Mouse (Mus musculus) embryonic facial prominence, embryonic 14.5 days (tissue): Measurements from ENCODE around the gene Rfc4. TPM values are rescaled to one million over a fixed set of nuclear protein-coding genes. Genes with fewer than 3 reads are reported as not detected.
"Not testable (repeated sequence)": the region's sequence is repeated elsewhere in the genome, so short reads cannot be mapped to it uniquely, and the experiment has no call there.

Experiments
- ATAC-seq: fragments of 200-750 bp; cut with Nextera tagmentation; 2 replicates; pipeline ENCODE4 v1.8.0; 2017; ENCODE audit warnings: low read depth, moderate number of reproducible peaks, moderate TSS enrichment
- DNase-seq: peaks from one replicate; pipeline ENCODE4 v3.0.0-alpha.2; 2015; ENCODE audit warnings: low spot score
- H3K27ac ChIP-seq: fragments of 300-500 bp; sonication (generic); replicated peaks from 2 replicates; pipeline ENCODE4 v1.5.1; 2014; ENCODE audit warnings: low read depth, mild to moderate bottlenecking, low read length, moderate library complexity
- H3K27me3 ChIP-seq: fragments of 300-500 bp; sonication (generic); replicated peaks from 2 replicates; pipeline ENCODE4 v1.6.1; 2014; ENCODE audit warnings: low read length; ENCODE audit not compliant: control insufficient read depth, insufficient read depth
- H3K36me3 ChIP-seq: fragments of 300-500 bp; sonication (generic); 2 replicates; pipeline ENCODE4 v1.6.1; 2014; ENCODE audit warnings: low read length, mixed read lengths; ENCODE audit not compliant: control insufficient read depth, insufficient read depth
- H3K4me1 ChIP-seq: fragments of 300-500 bp; sonication (generic); 2 replicates; pipeline ENCODE4 v1.6.1; 2014; ENCODE audit warnings: antibody characterized with exemption, low read length; ENCODE audit not compliant: control insufficient read depth, insufficient read depth
- H3K4me2 ChIP-seq: fragments of 300-500 bp; sonication (generic); 2 replicates; pipeline ENCODE4 v1.6.1; 2014; ENCODE audit warnings: low read depth, mild to moderate bottlenecking, low read length, moderate library complexity, mixed read lengths
- H3K4me3 ChIP-seq: fragments of 300-500 bp; sonication (generic); 2 replicates; pipeline ENCODE4 v1.5.1; 2014; ENCODE audit warnings: low read depth, mild to moderate bottlenecking, low read length
- H3K9ac ChIP-seq: fragments of 300-500 bp; sonication (generic); 2 replicates; pipeline ENCODE4 v1.6.1; 2014; ENCODE audit warnings: low read depth, mild to moderate bottlenecking, low read length, moderate library complexity, mixed read lengths
- H3K9me3 ChIP-seq: fragments of 300-500 bp; sonication (generic); 2 replicates; pipeline ENCODE4 v1.6.1; 2016; ENCODE audit warnings: low read length; ENCODE audit not compliant: control insufficient read depth
- WGBS: fragments of 180-500 bp; shearing (Covaris S2); extraction: QIAGEN DNeasy Blood & Tissue Kit; methylation state at CpG from one replicate; pipeline ENCODE4 v1.1.7; 2014; 5-methylcytosine and 5-hydroxymethylcytosine counted together
- polyA plus RNA-seq: library from polyadenylated mRNA; unstranded; fragments of >200 nt; fragmentation: Nextera tagmentation; extraction: Ambion mirVana; gene quantifications from 2 replicates; pipeline ENCODE4 v1.2.1, GENCODE M21; 2014

The Rfc4 gene
- polyA plus RNA-seq, 1 experiment from 2014 or later, result 89.8 TPM

DNA sequence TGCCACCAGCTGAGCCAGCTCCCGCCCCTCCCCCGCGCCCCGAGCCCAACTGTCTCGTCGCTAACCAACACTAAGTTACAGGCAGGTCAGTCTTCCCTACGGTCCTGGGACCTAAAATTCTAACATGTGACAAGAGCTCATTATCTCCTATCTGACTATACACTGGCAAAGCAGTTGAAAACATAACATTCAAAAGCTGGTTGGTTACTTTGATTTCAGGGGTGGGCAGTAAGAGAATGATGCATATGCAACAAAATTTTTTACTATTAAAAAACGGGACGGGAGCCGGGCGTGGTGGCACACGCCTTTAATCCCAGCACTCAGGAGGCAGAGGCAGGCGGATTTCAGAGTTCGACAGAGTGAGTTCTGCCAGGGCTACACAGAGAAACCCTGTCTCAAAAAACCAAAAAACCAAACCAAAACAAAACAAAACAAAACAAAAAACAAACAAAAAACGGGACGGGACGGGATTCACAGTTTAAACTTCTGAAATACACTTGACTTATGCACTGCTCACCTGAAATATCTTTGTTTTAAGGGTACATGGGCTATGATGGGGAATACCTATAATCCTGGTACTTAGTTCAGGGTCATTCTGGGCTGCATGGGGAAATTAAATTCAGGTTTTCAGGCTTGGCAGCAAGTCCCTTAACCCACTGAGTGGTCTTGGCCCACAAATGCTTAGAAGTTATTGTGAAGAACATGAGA, 24.3 kb downstream of the Rfc4 start:
- Histone ChIP-seq H3K27me3 (peaks cover 11% of the 10 kb centered on the region), H3K4me2 (peak overlapping the region; percentile 46), H3K4me1 (0 out of 2 replicates have a peak, but pooled peaks cover 3% of the 10 kb centered on the region), H3K27ac (no peak overlapping the region), H3K9me3 (no peaks in the 10 kb centered on the region), H3K4me3 (peak overlapping the region; percentile 24), H3K9ac (peak overlapping the region; percentile 27; the same call in 1 of the 2 replicates), H3K36me3 (no peaks in the 10 kb centered on the region)
- WGBS, result 39% methylated on average over 17 of the region's 17 CpGs
- DNase-seq (no peak), ATAC-seq (no peak)

GRCm38 (mm10) chr16:23102340-23103037, 25.0 kb downstream of the Rfc4 start:
- no peak overlapping the region for H3K27ac ChIP-seq
- H3K9me3 ChIP-seq, result no peaks in the 10 kb centered on the region
- H3K36me3 ChIP-seq, result no peaks in the 10 kb centered on the region
- peak overlapping the region; percentile 24 for H3K4me3 ChIP-seq
- WGBS, result 12% methylated on average over 15 of the region's 15 CpGs
- ATAC-seq (no peak), DNase-seq (no peak)
- H3K4me1 ChIP-seq, result 0 out of 2 replicates have a peak, but pooled peaks cover 3% of the 10 kb centered on the region
- H3K27me3 ChIP-seq, result peaks cover 11% of the 10 kb centered on the region
- peak overlapping the region; percentile 46 for H3K4me2 ChIP-seq
- H3K9ac ChIP-seq, result peak overlapping the region; percentile 27; the same call in 1 of the 2 replicates

DNA sequence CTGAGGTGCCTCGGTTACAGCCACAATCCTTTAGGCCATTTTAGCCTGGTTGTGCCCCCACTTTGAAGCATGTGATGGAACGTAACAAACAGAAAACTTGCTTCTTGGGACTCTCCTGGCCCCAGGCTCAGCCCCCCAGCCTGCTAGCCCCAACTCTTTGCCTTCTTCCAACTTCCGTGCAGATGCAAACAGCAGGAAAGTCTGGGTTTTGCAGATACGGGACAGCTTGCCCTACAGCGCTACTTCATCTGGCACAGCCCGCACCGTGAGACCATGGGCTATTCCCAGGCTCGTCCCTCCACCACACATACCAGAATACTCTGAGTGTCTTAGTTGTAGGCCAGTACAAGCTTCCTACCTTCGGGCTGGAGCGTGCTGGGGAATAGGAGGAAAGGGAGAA, 26.9 kb downstream of the Rfc4 start:
- DNase-seq (no peak), ATAC-seq (no peak)
- no peaks in the 10 kb centered on the region for H3K36me3 ChIP-seq

GRCm38 (mm10) chr16:23100099-23100575, 27.4 kb downstream of the Rfc4 start:
- peak; percentile 36 for DNase-seq

More for the DNA sequence above, 26.9 kb downstream of the Rfc4 start:
- peak overlapping the region; percentile 33 for H3K4me3 ChIP-seq
- H3K4me1 ChIP-seq, result no peaks in the 10 kb centered on the region
- H3K4me2 ChIP-seq, result peak overlapping the region; percentile 54
- WGBS, result 16% methylated on average over 10 of the region's 10 CpGs
- no peak overlapping the region for H3K27ac ChIP-seq
- H3K9ac ChIP-seq, result peak overlapping the region; percentile 42; the same call in 1 of the 2 replicates
- no peaks in the 10 kb centered on the region for H3K9me3 ChIP-seq
- H3K27me3 ChIP-seq, result peaks cover 11% of the 10 kb centered on the region

DNA sequence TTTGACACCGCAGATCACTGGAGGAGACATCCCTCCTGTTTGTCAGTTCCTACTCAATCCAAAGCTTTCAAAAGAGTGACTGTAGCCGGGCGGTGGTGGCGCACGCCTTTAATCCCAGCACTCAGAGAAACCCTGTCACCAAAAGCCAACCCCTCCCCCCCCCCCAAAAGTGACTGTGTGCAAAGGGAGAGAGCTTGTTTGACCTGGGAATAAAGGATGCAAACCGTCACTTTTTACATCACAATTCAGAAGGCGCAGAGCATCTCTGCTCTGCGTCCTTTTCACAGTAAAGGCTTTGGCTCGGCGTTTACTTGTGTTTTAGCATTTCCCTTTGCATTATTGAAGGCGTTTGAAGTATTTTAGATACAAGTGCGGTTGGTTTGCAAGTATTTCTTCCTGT, 27.9 kb downstream of the Rfc4 start:
- 8% methylated on average over 12 of the region's 12 CpGs for WGBS
- H3K4me3 ChIP-seq, result peak overlapping the region; percentile 33
- peaks cover 11% of the 10 kb centered on the region for H3K27me3 ChIP-seq
- H3K27ac ChIP-seq, result no peak overlapping the region
- peak overlapping the region; percentile 44 for H3K9ac ChIP-seq
- H3K4me1 ChIP-seq, result no peaks in the 10 kb centered on the region
- H3K36me3 ChIP-seq, result no peaks in the 10 kb centered on the region
- ATAC-seq, result no peak
- no peaks in the 10 kb centered on the region for H3K9me3 ChIP-seq
- no peak for DNase-seq
- peak overlapping the region; percentile 54 for H3K4me2 ChIP-seq

More at GRCm38 (mm10) chr16:23100099-23100575, 27.4 kb downstream of the Rfc4 start:
- Histone ChIP-seq H3K27me3 (peaks cover 11% of the 10 kb centered on the region), H3K4me2 (peak overlapping the region; percentile 54), H3K4me3 (peak overlapping the region; percentile 33), H3K9me3 (no peaks in the 10 kb centered on the region), H3K27ac (no peak overlapping the region), H3K9ac (peak overlapping the region; percentile 44), H3K36me3 (no peaks in the 10 kb centered on the region), H3K4me1 (no peaks in the 10 kb centered on the region)
- ATAC-seq, result peak; percentile 71; the same call in 1 of the 2 replicates
- under 1% methylated on average over 8 of the region's 9 CpGs for WGBS

GRCm38 (mm10) chr16:23098105-23098452, 29.5 kb downstream of the Rfc4 start:
- WGBS, result 97% methylated on average over 1 of the region's 1 CpGs
- peaks cover 11% of the 10 kb centered on the region for H3K27me3 ChIP-seq
- H3K4me2 ChIP-seq, ATAC-seq, DNase-seq, H3K4me1 ChIP-seq, H3K4me3 ChIP-seq, H3K36me3 ChIP-seq, H3K27ac ChIP-seq, H3K9me3 ChIP-seq, H3K9ac ChIP-seq: not testable (repeated sequence)

DNA sequence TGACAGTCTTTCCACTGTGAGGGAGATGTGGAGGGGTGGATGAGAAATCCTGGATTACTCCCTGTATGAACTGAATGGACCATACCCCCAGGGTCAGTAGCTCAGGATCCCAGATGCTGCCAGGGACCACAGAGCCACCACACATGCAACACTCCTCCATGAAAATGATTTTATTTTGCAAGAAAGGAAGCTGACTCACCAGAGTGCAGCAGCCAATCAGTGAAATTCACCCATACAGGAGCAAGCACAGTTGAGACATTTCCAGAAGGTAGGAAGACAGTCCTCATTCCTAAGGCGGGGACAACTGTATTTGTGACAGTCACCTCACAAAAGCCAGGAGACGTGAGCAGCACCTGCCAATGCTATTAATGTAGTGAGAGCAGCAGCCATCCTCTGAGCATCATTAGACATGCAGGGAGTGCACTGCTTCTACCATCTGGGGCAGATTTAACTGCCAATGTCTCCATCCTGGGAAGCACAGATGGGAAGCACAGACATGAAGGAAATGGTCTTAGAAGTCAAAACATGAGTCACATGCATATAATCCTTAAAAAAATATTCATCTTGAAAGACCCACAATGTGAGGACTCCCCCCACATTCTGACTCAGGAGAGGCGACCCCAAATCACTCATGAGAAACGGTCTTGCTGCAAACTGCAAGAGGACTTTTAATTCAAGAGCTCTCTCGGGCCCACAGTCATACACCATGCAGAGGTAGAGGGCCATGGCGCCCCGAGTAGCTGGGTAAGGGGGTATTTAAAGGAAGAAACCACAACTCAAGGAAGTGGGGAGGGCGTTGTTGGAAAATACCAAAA, 30.0 kb downstream of the Rfc4 start:
- not testable (repeated sequence) for H3K27ac ChIP-seq, H3K9ac ChIP-seq, ATAC-seq, H3K4me3 ChIP-seq, H3K36me3 ChIP-seq, H3K9me3 ChIP-seq, H3K4me1 ChIP-seq, DNase-seq, H3K4me2 ChIP-seq
- H3K27me3 ChIP-seq, result peaks cover 11% of the 10 kb centered on the region
- 80% methylated on average over 8 of the region's 8 CpGs for WGBS

DNA sequence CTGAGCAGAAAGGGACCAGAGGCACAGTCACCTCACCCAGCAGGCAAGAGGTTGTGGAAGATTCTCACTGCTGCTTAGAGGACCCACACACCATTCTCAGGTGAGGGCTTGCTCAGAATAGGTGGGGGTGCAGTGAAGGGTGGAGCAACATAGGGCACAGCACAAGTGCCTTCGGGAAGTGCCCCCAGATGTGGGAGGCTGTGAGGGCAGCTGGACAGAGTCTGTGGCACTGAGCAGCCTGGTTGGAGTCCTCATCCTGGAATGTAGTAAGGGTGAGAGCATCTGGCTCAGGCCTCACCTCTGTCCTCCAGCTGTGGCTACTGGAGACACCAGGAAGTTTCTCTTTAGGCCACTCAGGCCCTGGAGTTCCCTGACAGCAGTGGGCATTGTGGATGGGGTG, 30.7 kb downstream of the Rfc4 start:
- 100% methylated on average over 1 of the region's 1 CpGs for WGBS
- not testable (repeated sequence) for H3K4me2 ChIP-seq, H3K27ac ChIP-seq, H3K4me1 ChIP-seq, H3K36me3 ChIP-seq, DNase-seq, H3K9me3 ChIP-seq, ATAC-seq, H3K9ac ChIP-seq, H3K4me3 ChIP-seq
- peaks cover 11% of the 10 kb centered on the region for H3K27me3 ChIP-seq
